Mouse (Mus musculus): Measurements from ENCODE around the gene Riox1.
A peak's percentile ranks its signal among the peaks of the same experiment; 100 is the strongest.
"Not testable (repeated sequence)": the region's sequence is repeated elsewhere in the genome, so short reads cannot be mapped to it uniquely, and the experiment has no call there.

The Riox1 gene

DNA sequence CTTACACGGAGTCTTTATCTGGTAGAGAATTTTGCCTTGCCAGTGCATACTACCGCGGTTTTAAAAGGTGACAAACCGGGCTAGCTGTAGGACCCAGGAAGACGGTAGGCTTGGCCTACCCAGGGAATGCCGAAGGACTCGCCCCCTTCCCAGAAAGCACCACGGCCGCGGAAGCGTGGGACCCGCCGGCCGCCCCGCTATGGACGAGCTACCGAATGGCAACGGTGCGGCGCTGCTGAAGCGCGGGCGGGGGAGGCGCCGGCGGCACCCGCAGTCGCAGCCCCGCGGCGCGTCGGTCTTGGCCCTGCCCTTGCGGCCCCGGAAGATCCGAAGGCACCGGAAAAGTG lies at the start of gene Riox1:
Gene Riox1, plus strand, starts transcription at position 116 of the 347 bp plus-strand sequence.
- DNase-seq (ENCODE audit: low spot score in 2 of 2), result peak; percentile 73 to 77

DNA sequence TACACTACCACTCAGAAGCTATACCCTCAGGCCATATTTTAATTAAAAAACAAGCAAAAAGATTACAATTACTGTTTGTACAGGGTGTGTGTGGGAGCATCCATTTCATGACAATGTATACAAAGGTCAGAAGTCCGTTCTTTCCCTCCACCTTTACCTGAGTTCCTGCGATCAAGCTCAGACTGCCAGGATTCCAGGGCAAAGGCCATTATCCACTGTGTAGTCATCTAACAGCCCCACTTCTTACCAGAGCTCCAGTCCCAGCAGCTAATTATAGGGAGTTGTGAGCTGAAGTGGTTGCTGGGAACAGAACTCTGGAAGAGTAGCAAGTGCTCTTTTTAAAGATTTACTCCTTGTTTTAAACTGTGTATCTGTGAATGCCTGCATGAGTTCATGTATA lies 40.0 kb upstream of the Riox1 start:
- DNase-seq (ENCODE audit: low spot score in 2 of 2), result no peak

DNA sequence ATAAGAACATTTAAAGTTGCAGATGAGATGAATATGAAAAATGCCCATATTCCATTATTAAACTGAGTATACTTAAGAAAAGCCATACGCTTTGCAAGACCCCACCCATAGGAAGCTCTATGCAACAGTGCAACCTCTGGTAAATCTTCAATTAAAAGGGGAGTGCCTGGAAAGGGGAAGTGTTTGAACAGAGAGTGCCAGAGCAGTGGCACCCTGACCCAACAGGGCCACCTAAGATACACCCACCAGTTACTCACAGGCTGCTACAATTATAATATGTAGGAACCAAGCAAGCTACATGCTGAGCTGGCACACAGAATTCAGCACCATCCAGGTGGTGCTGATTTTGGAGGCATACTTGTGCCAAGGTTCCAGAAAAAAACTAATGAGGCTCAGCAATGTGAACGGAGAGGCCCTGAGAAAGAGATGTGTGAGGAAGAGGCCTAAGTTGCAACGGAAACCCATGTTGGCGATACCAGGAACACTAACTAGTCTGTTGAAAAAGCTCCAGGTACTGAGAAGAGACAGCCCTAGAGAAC lies 36.1 kb upstream of the Riox1 start:
- DNase-seq (ENCODE audit: low spot score in 2 of 2), result no peak

DNA sequence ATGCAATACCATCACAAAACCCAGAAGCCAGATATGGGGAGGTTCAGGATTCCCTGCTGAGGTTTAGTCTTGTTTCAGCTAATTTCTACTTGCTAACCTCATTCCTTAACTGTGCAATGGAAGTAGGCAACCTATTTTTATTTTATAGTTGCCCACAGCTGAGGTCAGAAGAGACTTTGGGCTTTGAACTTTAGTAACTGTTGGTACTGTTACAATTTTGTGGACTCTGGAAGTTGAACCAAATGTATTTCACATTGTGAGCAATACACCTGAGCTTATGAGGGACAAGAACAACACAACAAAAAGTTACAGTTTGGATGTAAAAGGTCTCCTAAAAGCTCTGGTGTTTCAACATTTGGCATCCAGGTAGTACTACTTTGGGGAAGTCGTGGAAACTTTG lies 35.6 kb upstream of the Riox1 start:
- DNase-seq (ENCODE audit: low spot score in 2 of 2), result no peak

DNA sequence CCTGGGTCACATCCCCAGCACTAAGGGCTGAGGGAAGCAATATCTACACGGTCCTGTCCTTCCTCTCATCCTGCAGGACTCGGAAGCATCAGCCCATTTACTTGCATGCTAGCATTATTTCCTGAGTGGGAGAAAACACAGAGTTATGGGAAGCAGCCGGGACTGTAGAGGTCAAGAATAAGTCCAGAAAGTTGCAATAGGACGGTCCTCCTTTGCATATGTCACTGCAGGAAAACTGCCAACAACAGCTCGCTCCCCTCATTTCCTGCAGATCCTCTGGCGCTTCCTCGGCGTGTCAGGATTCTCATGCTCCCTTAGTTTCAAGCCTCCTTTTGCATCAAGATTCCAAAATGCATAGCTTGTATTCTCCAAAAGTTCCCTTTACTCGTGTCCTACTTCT lies 33.5 kb upstream of the Riox1 start:
- no peak for DNase-seq (ENCODE audit: low spot score in 2 of 2)

DNA sequence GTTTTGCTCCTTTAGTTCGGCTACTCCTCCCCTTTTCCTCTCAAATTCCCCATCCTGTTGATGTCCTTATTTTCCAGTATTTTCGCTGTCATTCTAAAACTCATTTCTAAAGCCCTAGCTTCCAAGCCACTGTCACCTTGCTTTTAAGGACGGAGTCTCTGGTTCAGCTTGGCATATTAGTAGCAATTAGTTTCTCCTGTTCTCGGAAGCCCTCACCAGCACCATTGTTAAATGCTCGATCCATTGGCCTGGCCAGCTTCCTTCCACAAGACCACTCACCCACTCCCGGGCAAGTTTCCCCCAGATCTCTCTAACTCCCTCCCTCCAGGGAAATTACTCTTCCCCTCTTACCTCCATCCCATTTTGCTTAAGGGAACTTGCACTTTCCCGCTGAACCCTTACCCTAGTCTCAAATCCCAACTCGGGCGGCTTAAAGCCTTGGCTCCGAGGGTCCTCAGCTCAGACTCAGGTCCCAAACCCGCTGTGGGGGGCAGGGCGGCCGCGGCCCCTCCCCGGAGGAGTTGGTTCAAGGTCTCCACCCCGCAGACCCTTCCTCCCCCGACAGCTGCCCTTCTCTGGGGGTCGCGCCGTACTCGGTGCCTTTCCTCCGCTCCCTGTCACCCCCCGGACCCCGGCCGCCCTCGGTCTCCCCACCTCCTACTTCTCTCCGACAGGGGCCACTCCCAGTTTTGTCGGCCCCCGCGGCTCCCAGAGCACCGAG lies 29.5 kb upstream of the Riox1 start:
- peak in 1 of 2 experiments; percentile 19 for DNase-seq (ENCODE audit: low spot score in 2 of 2)

DNA sequence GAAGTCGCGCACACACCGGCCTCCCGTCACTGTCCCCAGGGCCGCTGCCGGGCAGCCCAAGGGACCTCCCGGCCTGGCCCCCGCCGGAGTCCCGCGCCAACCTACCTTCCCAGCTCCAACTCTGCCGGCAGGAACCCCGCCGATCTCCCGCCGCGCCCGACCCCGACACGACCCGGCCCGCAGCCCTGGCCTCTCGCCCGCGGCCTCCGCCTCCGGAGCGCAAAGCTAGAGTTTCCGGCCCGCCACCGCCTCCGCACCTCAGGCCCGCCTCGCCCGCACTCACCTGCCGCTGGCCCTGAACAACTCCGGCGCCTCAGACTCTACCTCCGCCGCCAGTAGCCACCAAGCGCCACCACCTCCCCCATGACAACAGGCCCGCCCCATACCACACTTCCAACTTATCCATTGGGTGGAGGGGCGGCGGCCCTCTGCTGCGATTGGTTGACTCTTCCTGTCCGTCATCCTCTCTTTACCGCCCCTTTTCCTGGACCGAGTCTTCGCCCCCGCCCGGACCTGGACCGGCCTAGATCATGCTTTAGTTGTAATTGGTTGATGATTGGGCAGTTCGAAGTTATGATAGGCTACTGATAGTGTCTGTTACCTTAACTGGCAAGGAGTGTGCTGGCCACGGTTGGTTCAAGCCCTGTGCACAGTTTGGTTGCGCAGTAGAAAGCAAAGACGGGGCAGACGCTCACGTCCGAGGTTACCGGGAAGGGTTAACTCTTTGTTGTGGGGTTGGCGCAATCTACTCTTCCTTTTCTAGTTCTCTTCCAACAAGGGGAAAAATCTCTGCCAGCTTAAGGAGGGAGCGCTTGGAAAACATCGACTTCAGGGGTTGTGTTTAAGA lies 28.6 kb upstream of the Riox1 start, which contains the start of gene Numb:
Gene Numb, minus strand, starts transcription at position 400 of the 847 bp plus-strand sequence.
- peak; percentile 91 to 98 for DNase-seq (ENCODE audit: low spot score in 2 of 2)

DNA sequence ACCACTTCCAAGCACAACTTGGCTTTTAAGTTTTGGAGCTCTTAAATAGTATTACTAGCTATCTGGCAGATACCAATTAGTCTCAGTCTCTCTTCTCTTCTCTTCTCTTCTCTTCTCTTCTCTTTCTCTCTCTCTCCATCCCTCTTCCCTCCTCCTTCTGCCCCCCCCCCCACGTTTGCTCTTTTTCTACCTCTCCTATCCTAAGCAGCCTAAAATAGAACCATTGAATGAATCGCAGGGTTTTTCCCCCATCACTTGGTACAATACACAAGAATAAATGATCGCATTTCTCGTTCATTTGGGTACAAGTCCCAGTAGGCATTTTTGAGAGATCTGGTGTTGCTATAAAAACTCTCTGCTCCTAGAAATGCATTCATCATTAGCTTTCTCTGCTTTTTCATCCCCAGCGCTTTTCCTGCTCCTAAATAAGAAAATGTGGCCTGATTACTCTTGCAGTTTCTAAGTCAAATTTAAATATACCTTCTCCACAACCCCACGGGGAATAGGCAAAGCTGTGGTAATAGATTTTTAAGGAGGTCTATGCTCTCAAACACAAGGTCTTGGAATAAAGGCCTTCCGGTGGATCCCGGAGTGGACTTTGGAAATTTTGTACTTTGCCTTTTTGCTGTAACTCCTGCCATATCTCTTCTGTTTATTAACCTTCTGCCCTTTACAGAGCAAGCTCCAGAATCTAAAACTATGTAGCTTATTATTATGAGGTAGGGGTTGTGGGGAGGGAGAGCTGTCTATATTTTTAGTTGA lies 27.5 kb upstream of the Riox1 start:
- DNase-seq (ENCODE audit: low spot score in 2 of 2), result no peak

DNA sequence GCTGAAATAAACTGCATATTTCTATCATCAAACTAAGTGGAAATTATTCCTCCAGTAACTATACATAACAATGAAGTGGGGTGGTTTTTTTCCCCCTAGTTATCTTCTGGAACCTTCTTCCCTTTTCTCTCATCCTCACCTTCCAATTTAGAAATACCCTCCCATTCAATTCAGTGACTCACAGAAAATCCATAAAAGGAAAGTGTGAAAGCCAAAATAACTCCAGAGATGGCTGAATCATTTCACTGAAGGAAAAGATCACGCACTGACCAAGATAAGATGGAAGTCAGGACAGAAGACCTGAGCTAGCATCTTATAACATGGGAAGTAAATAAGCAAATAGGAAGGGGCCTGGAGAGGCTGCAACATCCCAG lies 26.9 kb upstream of the Riox1 start:
- DNase-seq (ENCODE audit: low spot score in 2 of 2), result no peak

DNA sequence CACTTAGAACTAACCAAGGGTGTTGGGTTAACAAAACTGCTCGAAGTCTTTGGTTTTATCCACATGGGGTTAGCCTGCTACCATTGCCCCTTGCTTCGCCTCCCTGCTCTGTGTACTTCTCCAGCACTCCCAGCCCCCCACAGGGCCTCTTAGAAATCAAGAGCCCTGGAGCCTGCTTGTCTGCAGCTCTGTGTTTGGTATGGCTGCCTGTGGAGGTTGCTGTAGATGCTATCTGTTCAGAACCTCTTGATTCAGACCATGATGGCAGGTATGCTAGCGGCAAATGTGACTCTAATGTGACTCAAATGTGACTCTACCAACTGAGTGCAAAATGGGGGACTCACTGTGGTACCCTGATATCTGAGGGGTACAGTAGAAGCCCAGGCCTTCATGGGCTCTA lies 26.1 kb upstream of the Riox1 start:
- DNase-seq (ENCODE audit: low spot score in 2 of 2), result no peak

DNA sequence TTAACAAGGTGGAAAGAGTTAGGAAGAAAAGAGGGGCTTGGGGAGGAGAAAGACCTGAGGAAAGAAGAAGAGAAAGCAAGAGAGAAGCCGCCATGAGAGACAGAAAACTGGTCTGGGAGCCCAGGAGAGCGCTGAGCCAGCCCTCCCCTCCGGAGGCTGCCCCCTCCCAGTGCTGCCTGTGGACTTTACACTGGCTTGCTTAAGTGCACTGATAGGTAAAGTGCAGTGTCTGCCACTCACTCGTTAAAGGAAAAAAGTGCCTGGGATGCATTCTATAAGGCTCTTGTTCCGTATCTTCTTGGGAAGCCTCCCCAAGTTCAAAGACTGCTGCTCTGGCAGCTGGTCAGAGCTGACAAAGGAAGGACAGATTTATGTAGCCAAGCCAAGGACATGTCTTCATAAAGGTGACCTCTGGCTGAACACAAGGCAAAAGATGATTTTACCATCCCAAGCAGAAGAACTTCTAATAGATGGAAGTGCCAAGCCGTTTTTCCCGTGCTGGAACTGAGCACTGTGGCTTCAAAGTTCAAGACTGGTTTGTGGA lies 25.2 kb upstream of the Riox1 start:
- DNase-seq (ENCODE audit: low spot score in 2 of 2), result no peak

DNA sequence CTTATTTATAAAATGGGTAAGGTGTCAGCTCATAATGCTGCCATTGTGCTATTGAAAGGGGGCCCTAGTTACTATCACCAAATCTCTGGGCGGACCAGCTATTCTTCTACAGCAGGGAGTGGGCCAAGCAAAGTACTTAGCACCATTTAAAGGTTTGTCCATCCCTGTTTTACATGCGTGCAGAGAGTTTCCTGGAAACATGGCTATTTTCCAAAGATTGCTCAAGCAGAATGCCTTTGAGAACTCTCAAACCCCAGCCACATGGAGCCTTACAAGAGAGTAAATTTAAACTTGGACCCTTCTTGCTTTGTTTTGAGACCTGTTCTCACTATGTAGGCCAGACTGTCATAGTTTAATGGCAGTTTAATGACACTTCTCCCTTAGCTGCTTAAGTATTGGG lies 24.3 kb upstream of the Riox1 start:
- no peak for DNase-seq (ENCODE audit: low spot score in 2 of 2)

DNA sequence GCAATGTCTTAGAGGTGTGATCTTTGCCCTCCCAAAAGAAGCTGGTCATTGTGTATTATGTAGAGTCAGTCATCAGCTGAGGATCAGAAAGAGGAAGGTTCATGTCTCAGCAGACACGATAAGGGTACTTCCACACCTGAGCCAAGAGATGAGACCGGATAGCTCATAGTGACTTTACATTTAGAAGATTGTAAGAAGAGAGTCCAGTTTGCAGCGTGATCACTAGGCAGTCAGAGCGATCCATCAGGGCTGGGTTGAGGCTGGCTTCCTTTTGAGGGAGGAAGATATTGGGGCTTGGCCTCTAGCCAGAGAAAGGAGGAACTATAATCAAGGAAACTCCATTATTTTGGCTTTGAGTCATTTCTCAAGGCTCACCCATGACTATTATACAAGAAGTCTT lies 22.7 kb upstream of the Riox1 start:
- DNase-seq (ENCODE audit: low spot score in 2 of 2), result no peak

DNA sequence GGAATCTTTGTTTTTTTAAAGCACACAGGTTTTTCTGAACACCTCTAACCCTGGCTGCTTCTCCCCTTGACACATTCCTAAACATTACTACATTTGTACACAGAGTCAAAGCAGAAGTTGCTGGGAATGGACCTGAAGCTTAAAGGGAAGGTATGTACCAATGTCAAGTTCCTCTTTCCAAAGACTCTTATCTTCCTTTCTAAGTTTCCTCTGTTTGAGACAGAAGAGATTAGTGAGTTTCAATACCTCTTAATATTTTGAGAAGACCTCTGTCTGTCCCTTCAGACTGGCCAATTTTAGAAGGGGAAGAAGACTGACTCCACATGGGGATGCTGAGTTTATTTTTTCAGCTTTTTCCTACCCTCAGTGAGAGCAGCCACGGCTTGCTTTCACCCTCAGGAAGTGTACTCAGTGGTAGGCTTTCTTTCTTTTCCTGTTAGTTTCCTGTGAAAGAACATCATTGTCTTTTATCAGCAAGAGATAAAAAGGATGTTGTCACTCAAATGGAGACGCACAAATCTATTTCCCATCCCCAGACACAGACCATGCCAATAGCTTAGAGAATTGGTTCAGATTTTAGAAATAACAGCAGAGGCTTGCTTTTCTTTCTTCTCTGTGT lies 21.1 kb upstream of the Riox1 start:
- DNase-seq (ENCODE audit: low spot score in 2 of 2), result no peak

DNA sequence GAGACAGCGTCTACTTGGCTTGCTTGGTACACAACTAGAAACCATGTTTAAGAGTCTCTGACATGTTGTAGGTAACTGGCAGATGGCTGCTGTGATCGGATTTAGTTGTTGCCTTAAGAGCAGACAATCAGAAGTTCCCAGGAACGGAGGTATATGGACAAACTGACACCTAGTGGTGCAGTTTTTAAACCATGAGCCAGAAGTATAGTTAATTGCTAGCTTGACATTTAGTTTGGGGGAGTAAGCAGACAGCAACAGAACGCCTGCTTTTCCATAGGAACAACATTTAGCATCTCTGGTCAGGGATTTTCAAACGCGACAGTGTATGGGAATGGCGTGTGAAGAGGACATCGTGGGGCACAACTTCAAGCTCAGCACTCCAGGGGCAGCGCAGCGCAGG lies 12.8 kb upstream of the Riox1 start:
- DNase-seq (ENCODE audit: low spot score in 2 of 2), result no peak

DNA sequence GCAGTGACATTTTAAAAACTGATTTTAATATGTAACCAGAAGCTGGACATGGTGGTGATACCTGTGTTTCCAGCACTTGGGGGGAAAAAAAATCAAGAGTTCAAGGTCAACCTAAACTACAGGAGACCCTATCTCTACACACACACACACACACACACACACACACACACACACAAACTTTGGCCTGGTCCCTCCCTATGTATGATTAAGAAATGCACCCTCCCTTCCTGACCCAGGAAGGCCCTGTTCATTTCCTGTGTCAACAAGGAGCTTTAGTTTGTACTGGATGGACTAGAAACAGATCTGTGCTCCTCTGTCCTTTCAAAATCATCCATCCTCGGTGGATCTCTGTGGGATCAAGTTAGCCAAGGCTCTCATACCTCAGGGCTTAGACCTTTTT lies 11.8 kb upstream of the Riox1 start:
- DNase-seq (ENCODE audit: low spot score in 2 of 2), result not testable (repeated sequence)

DNA sequence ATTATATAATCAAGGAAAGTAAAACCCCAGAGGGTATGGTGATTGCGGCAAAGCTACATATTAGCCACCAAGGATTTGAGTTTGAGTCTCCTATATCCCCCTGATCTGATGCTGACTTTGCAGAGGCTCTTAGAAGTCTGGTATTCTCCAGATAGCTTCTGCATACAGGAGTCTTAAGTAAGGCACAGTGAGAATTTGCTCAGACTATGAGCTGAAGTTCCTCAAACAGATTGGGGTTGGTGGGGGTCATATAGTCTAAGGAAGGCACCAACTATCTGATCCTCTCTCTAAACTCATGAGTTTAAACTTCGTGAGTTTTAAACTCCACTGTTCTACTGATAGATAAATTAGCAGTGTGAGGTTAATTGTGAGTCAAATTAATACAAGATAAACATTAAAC lies 11.1 kb upstream of the Riox1 start:
- no peak for DNase-seq (ENCODE audit: low spot score in 2 of 2)

DNA sequence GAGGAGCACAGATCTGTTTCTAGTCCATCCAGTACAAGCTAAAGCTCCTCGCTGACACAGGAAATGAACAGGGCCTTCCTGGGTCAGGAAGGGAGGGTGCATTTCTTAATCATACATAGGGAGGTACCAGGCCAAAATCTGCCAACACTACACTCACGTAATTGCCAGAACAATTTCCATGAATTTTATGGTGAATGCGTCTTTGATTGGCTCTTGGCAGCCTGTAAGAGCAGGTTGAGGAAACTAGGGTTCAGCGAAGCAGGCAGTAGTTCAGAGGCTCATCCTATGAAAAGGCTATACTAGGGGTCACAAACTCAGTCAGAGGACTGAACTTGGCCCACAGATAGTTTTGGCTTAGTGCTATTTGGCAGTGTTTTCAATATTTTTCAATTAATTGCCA lies 10.4 kb upstream of the Riox1 start:
- no peak for DNase-seq (ENCODE audit: low spot score in 2 of 2)

DNA sequence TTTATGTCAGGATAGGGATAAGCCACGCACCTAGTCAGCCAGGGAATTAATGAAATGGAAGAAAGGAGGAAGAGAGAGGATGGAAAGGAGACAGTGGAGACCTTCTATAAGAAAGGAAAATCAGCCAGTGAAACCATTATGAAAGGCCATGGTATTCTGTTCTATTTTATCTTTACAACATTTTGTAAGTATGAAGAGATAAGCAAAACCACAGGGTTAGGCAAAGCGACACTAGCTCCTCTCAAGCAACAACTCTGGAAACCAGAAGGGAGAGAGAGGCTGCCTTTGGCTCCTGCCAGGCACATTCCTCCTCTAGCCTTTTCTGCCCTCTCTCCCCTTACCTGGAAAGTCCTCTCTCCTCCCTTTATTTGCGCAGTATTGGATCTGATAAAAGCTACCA lies 8.5 kb upstream of the Riox1 start:
- no peak for DNase-seq (ENCODE audit: low spot score in 2 of 2)

DNA sequence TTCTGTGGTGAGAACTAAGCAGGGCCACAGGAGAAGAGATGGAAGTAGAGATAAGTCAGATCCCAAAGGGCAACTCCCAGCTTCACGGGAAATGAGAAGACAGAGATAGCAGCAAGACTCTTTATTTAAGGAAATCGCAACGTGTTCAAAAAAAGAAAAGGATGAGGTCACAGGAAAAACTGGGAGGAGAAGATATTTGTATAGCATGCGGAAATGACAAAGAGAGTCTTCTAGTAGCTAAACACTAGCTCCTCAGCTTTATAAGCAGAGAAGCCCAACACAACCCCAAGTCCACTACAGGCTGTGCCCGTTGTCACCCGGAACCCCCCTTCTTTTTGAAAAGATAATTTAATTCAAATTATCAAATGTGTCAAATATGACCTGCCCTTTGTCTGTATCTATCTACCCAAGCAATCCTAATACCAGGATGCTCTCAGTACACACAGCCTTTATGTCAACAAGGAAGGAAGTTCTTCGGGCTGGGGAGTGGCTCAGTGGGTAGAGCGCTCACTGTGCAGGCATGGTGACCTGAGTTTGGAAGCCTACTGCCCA lies 3.1 kb upstream of the Riox1 start:
- no peak for DNase-seq (ENCODE audit: low spot score in 2 of 2)

DNA sequence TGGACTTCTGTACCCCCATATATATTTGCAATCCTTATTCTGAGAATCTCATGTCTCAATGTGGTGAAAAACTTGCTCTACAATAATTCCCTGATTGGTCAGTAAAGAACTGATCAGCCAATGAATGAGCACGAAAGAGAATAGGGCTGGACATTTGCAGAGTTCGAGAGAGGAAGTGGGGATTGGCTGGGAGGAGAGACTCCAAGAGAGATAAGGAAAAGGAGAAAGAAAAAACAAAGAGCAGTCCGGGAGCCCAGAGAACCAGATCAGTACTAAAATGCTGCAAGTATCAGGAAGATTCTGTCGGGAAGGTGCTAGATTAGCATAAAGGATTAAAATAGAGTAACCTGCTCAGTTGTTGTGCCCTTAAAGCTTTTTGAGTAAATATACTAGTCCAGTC lies 1.4 kb upstream of the Riox1 start:
- no peak for DNase-seq (ENCODE audit: low spot score in 2 of 2)

Measured in urinary bladder, adult 18-20 months (tissue).